In the genomic region with DNA sequence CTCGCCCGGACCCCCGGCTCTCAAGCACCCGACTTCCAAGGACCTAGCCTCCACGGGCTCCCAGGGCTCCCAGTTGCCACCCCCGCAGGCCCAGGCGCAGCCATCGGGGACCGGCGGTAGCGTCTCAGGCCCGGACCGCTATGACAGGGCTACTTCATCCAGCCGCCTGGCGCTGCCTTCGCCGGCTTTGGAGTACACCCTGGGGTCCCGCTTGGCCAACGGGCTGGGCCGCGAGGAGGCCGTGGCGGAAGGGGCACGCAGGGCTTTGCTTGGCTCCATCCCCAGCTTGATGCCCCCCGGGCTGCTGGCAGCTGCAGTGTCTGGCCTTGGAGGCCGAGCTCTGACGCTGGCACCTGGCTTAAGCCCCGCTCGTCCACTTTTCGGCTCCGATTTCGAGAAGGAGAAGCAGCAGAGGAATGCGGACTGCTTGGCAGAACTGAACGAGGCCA, we compare ENCODE assay signal across 8 mouse cellular contexts. TPM values are rescaled to one million over a fixed set of nuclear protein-coding genes. Genes with fewer than 3 reads are reported as not detected.
DNase-seq lines count a peak whose midpoint lies in the region; ATAC-seq and TF ChIP-seq lines count a peak whose summit lies in the region.

No protein-coding gene starts in this region.

- H3K9ac ChIP-seq in liver, embryonic 11.5 days (ENCODE audit: low read depth, low read length) = peak overlapping the region; percentile 88
- peak overlapping the region; percentile 88 for H3K9ac ChIP-seq in stomach, embryonic 14.5 days (replicated peaks; ENCODE audit: low read depth, low read length)

- ATAC-seq in liver, embryonic 11.5 days (replicated peaks; ENCODE audit: low FRiP score) = no peak
- ATAC-seq in stomach, embryonic 14.5 days (ENCODE audit: insufficient number of reproducible peaks, insufficient read depth, low FRiP score, low read depth) = no peak

- H3K4me1 ChIP-seq in liver, embryonic 11.5 days (replicated peaks; ENCODE audit: control insufficient read depth, insufficient read depth, low read length) = peaks cover 45% of the 10 kb centered on the region
- peaks cover 30% of the 10 kb centered on the region for H3K4me1 ChIP-seq in stomach, embryonic 14.5 days (ENCODE audit: control insufficient read depth, insufficient read depth, low read length)

- peak overlapping the region; percentile 99 for H3K4me2 ChIP-seq in liver, embryonic 11.5 days
- H3K4me2 ChIP-seq in stomach, embryonic 14.5 days (replicated peaks; ENCODE audit: low read depth, low read length) = peak overlapping the region; percentile 87

- H3K27me3 ChIP-seq in liver, embryonic 11.5 days (replicated peaks; ENCODE audit: control insufficient read depth, insufficient read depth, low read length) = no peaks in the 10 kb centered on the region
- no peaks in the 10 kb centered on the region for H3K27me3 ChIP-seq in stomach, embryonic 14.5 days (ENCODE audit: control insufficient read depth, insufficient read depth, low read length)

- intact Hi-C loops in gastrocnemius, adult 2 months (cut with DNase I) = loop anchor here (5.0 kb wide), 1 partner anchor 88 kb away; the partner anchor contains the start of gene Six5

- no peak for TF ChIP-seq CTCF in gastrocnemius, adult 2 months (IDR thresholded peaks at IDR 0.05)

- peak; percentile 55 for DNase-seq in gastrocnemius, adult 2 months
- DNase-seq in gastrocnemius, adult 18-20 months (ENCODE audit: low spot score) = no peak
- peak; percentile 67 for DNase-seq in 3134 (ENCODE audit: extremely low read depth, insufficient read length, low spot score)
- peak; percentile 72 for DNase-seq in adrenal gland, postnatal 14 days
- peak; percentile 45 to 60 for DNase-seq in gastrocnemius, postnatal 4 days (ENCODE audit: low spot score in 2 of 2)
- DNase-seq in liver, embryonic 11.5 days (ENCODE audit: low spot score) = no peak
- no peak for DNase-seq in urinary bladder, postnatal 14 days (ENCODE audit: low spot score)

- H3K27ac ChIP-seq in gastrocnemius, adult 2 months = peak overlapping the region; percentile 95
- H3K27ac ChIP-seq in liver, embryonic 11.5 days (ENCODE audit: low read depth, low read length) = peak overlapping the region; percentile 95
- H3K27ac ChIP-seq in stomach, embryonic 14.5 days (ENCODE audit: low read length) = peak overlapping the region; percentile 98; the same call in 1 of the 2 replicates

- H3K36me3 ChIP-seq in liver, embryonic 11.5 days (ENCODE audit: control insufficient read depth, insufficient read depth, low read length) = peaks cover 11% of the 10 kb centered on the region
- H3K36me3 ChIP-seq in stomach, embryonic 14.5 days (ENCODE audit: control insufficient read depth, insufficient read depth, low read length) = peaks cover 21% of the 10 kb centered on the region

- peak overlapping the region; percentile 78 for H3K4me3 ChIP-seq in gastrocnemius, adult 2 months
- peak overlapping the region; percentile 90 for H3K4me3 ChIP-seq in liver, embryonic 11.5 days (ENCODE audit: low read depth, low read length)
- peak overlapping the region; percentile 88 for H3K4me3 ChIP-seq in stomach, embryonic 14.5 days (ENCODE audit: low read depth, low read length)

- WGBS in liver, embryonic 11.5 days = 11% methylated on average over 34 of the region's 34 CpGs
- 4% methylated on average over 34 of the region's 34 CpGs for WGBS in stomach, embryonic 14.5 days

- H3K9me3 ChIP-seq in liver, embryonic 11.5 days (ENCODE audit: control insufficient read depth, low read length) = no peaks in the 10 kb centered on the region
- no peaks in the 10 kb centered on the region for H3K9me3 ChIP-seq in stomach, embryonic 14.5 days (ENCODE audit: control insufficient read depth, low read depth, low read length)

RNA-seq across cellular contexts. Expression of gene Irf2bp1, which starts 0.8 kb away (rescaled TPM):
- total RNA-seq in gastrocnemius, adult 2 months (2021) = 10 to 100 TPM; 18.2 to 20.5 TPM
- total RNA-seq in gastrocnemius, adult 18-20 months (2021) = 10 to 100 TPM; 18.3 to 18.5 TPM
- total RNA-seq in adrenal gland, postnatal 14 days (2021) = 35.9 and 38.6 TPM in 2 replicates
- 10 to 100 TPM; 36.6 to 38.1 TPM for total RNA-seq in gastrocnemius, postnatal 4 days (2021)
- polyA plus RNA-seq in liver, embryonic 11.5 days (2014; fragmentation: Nextera tagmentation; extraction: Ambion mirVana) = 23.3 and 24.9 TPM in 2 replicates
- 22.7 and 25.5 TPM in 2 replicates for polyA plus RNA-seq in stomach, embryonic 14.5 days (2014; fragmentation: Nextera tagmentation; extraction: Ambion mirVana)

RNA-seq across cellular contexts. Expression of gene Mypop, which starts 13.6 kb away (rescaled TPM):
- 1 to 10 TPM; 6.3 to 6.7 TPM for total RNA-seq in gastrocnemius, adult 2 months (2021)
- total RNA-seq in gastrocnemius, adult 18-20 months (2021) = 1 to 10 TPM; 8.7 to 8.9 TPM
- 7.1 and 8.2 TPM in 2 replicates for total RNA-seq in adrenal gland, postnatal 14 days (2021)
- total RNA-seq in gastrocnemius, postnatal 4 days (2021) = 1 to 10 TPM; 3.2 to 3.7 TPM
- polyA plus RNA-seq in liver, embryonic 11.5 days (2014; fragmentation: Nextera tagmentation; extraction: Ambion mirVana) = 1.5 and 2.2 TPM in 2 replicates
- polyA plus RNA-seq in stomach, embryonic 14.5 days (2014; fragmentation: Nextera tagmentation; extraction: Ambion mirVana) = 3.0 and 3.5 TPM in 2 replicates

RNA-seq across cellular contexts. Expression of gene Nanos2, which starts 17.5 kb away (rescaled TPM):
- not detected for total RNA-seq in gastrocnemius, adult 2 months (2021)
- not detected for total RNA-seq in gastrocnemius, adult 18-20 months (2021)
- total RNA-seq in adrenal gland, postnatal 14 days (2021) = not detected in 2 replicates
- total RNA-seq in gastrocnemius, postnatal 4 days (2021) = not detected
- polyA plus RNA-seq in liver, embryonic 11.5 days (2014; fragmentation: Nextera tagmentation; extraction: Ambion mirVana) = not detected in 2 replicates
- not detected in 2 replicates for polyA plus RNA-seq in stomach, embryonic 14.5 days (2014; fragmentation: Nextera tagmentation; extraction: Ambion mirVana)

RNA-seq across cellular contexts. Expression of gene Foxa3, which starts 18.7 kb away (rescaled TPM):
- not detected for total RNA-seq in gastrocnemius, adult 2 months (2021)
- total RNA-seq in gastrocnemius, adult 18-20 months (2021) = under 1 TPM in 1 of 2 experiments, not detected in 1; 0.09 TPM
- total RNA-seq in adrenal gland, postnatal 14 days (2021) = 0.34 and 6.8 TPM in 2 replicates
- under 1 TPM in 1 of 2 experiments, not detected in 1; 0.13 TPM for total RNA-seq in gastrocnemius, postnatal 4 days (2021)
- 29.7 and 32.0 TPM in 2 replicates for polyA plus RNA-seq in liver, embryonic 11.5 days (2014; fragmentation: Nextera tagmentation; extraction: Ambion mirVana)
- polyA plus RNA-seq in stomach, embryonic 14.5 days (2014; fragmentation: Nextera tagmentation; extraction: Ambion mirVana) = 14.8 and 15.3 TPM in 2 replicates

RNA-seq across cellular contexts. Expression of gene Sympk, which starts 19.5 kb away (rescaled TPM):
- 10 to 100 TPM; 70.9 to 81.5 TPM for total RNA-seq in gastrocnemius, adult 2 months (2021)
- 10 to 100 TPM; 74.1 to 74.6 TPM for total RNA-seq in gastrocnemius, adult 18-20 months (2021)
- 83.7 and 84.3 TPM in 2 replicates for total RNA-seq in adrenal gland, postnatal 14 days (2021)
- total RNA-seq in gastrocnemius, postnatal 4 days (2021) = 10 to 100 TPM; 61.4 to 63.8 TPM
- polyA plus RNA-seq in liver, embryonic 11.5 days (2014; fragmentation: Nextera tagmentation; extraction: Ambion mirVana) = 26.3 and 28.4 TPM in 2 replicates
- polyA plus RNA-seq in stomach, embryonic 14.5 days (2014; fragmentation: Nextera tagmentation; extraction: Ambion mirVana) = 21.7 and 23.7 TPM in 2 replicates

Comparison
In these comparisons a context has a peak if more than half of its experiments do, and no peak if none do; other contexts are left out.
1. DNase-seq: peak in gastrocnemius, adult 2 months (single experiment), 3134 (single experiment), adrenal gland, postnatal 14 days (single experiment) and gastrocnemius, postnatal 4 days (2 of 2); none in gastrocnemius, adult 18-20 months (single experiment), liver, embryonic 11.5 days (single experiment) and urinary bladder, postnatal 14 days (single experiment).
2. Peak in every context shown above with its lines, with median percentiles within 50 percentile points of each other: H3K27ac ChIP-seq and H3K4me3 ChIP-seq.